In the genomic region with DNA sequence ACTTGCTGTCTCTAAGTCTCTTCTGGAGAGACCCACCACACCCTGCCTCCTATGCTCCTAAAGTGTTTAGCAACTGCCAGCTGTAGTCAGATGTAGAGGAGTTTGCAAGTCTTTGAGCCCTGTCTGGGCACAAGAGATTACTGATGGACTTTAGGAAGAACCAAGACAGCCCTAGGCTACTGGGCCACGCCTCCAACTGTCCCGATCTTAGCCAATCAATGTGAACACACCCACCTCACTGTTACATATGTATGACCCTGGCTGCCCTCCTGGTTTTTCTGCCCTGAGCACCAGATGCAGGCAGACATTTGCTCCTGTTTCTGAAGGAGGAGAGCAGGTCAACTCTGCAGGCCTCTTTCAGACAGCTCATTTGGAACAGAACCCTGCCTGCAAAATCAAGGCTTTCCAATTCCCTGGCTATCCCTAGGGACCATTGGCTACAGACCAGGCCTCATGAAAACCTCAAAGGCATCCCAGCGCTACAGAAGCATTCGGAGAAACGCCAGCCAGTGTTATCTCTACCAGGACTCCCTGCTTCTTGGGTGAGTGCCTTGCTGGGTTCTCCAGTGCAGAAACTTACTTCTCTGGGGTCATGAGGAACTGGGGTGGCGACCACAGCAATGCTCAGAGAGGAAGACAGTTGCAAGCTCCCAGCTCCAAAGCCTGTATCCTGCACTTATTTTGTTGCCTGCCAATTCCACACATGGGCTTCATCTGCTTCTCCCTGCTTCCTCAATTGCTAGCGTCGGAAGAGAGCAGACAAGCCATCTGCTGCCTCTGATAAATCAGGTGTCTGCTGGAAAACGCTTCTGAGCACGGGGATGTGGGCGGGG, we compare ENCODE assay signal across 9 mouse cellular contexts. TPM values are rescaled to one million over a fixed set of nuclear protein-coding genes. Genes with fewer than 3 reads are reported as not detected.
DNase-seq lines count a peak whose midpoint lies in the region; ATAC-seq and TF ChIP-seq lines count a peak whose summit lies in the region.
"Had no signal": no experiment of that assay in that cellular context is flagged by ENCODE, and none has a peak within 500 bp of the region (broad histone marks: within the 10 kb centered on the region; RNA-seq: fewer than 3 reads in every experiment).

TSS of gene Tmc3 (plus strand) at position 289 of the 833 bp plus-strand sequence.

- H3K4me1 ChIP-seq in forebrain, embryonic 14.5 days (ENCODE audit: control insufficient read depth, insufficient read depth, low read length), result peaks cover 5% of the 10 kb centered on the region; the same call in 1 of the 2 replicates
- 0 out of 2 replicates have a peak, but pooled peaks cover 2% of the 10 kb centered on the region for H3K4me1 ChIP-seq in forebrain, embryonic 11.5 days (replicated peaks; ENCODE audit: control insufficient read depth, insufficient read depth, low read length)
- H3K4me1 ChIP-seq in forebrain, postnatal 0 days (ENCODE audit: insufficient read depth), result no peaks in the 10 kb centered on the region
- peaks cover 8% of the 10 kb centered on the region for H3K4me1 ChIP-seq in hindbrain, embryonic 15.5 days (replicated peaks)
- H3K4me1 ChIP-seq in midbrain, embryonic 15.5 days, result peaks cover 4% of the 10 kb centered on the region; the same call in 1 of the 2 replicates

- TF ChIP-seq CTCF in brain, embryonic 14.5 days (IDR thresholded peaks at IDR 0.05; ENCODE audit: borderline replicate concordance, extremely low read depth, insufficient read depth, insufficient read length), result no peak
- TF ChIP-seq CTCF in forebrain, postnatal 0 days (IDR thresholded peaks at IDR 0.05; ENCODE audit: low read depth), result no peak

- no peaks in the 10 kb centered on the region for H3K9me3 ChIP-seq in forebrain, embryonic 14.5 days (replicated peaks; ENCODE audit: control insufficient read depth, low read length)
- no peaks in the 10 kb centered on the region for H3K9me3 ChIP-seq in forebrain, embryonic 11.5 days (ENCODE audit: control insufficient read depth, low read length)
- H3K9me3 ChIP-seq in forebrain, postnatal 0 days (ENCODE audit: low read length), result no peaks in the 10 kb centered on the region
- H3K9me3 ChIP-seq in hindbrain, embryonic 15.5 days, result no peaks in the 10 kb centered on the region
- H3K9me3 ChIP-seq in midbrain, embryonic 15.5 days, result no peaks in the 10 kb centered on the region

- TF ChIP-seq POLR2A in brain, embryonic 14.5 days (IDR thresholded peaks at IDR 0.05; ENCODE audit: borderline replicate concordance, extremely low read depth, insufficient read depth, insufficient read length, poor library complexity, severe bottlenecking), result no peak

- no peak within 1 kb of the TSS for H3K4me3 ChIP-seq in forebrain, embryonic 14.5 days (ENCODE audit: low read depth, low read length)
- no peak within 1 kb of the TSS for H3K4me3 ChIP-seq in forebrain, embryonic 11.5 days (ENCODE audit: low read depth, low read length)
- H3K4me3 ChIP-seq in forebrain, postnatal 0 days (ENCODE audit: low read depth, low read length), result no peak within 1 kb of the TSS
- no peak within 1 kb of the TSS for H3K4me3 ChIP-seq in hindbrain, embryonic 15.5 days
- H3K4me3 ChIP-seq in midbrain, embryonic 15.5 days, result no peak within 1 kb of the TSS
- H3K4me3 ChIP-seq: erythroblast, embryonic 14.5 days had no signal

- ATAC-seq in forebrain, embryonic 14.5 days, result peak; percentile 60; the same call in 1 of the 2 replicates
- ATAC-seq in forebrain, embryonic 11.5 days (replicated peaks; ENCODE audit: low FRiP score), result no peak
- ATAC-seq in forebrain, postnatal 0 days, result peak; percentile 52; the same call in 1 of the 2 replicates
- ATAC-seq in hindbrain, embryonic 15.5 days (ENCODE audit: low FRiP score, low read depth), result peak; percentile 48; the same call in 1 of the 2 replicates
- 0 out of 2 replicates have a peak, but pooled peaks have one; percentile 48 for ATAC-seq in midbrain, embryonic 15.5 days (replicated peaks)

- H3K36me3 ChIP-seq in forebrain, embryonic 14.5 days (ENCODE audit: control insufficient read depth, insufficient read depth, low read length), result no peaks in the 10 kb centered on the region
- no peaks in the 10 kb centered on the region for H3K36me3 ChIP-seq in forebrain, embryonic 11.5 days (ENCODE audit: control insufficient read depth, insufficient read depth, low read length)
- no peaks in the 10 kb centered on the region for H3K36me3 ChIP-seq in forebrain, postnatal 0 days (ENCODE audit: insufficient read depth)
- no peaks in the 10 kb centered on the region for H3K36me3 ChIP-seq in hindbrain, embryonic 15.5 days
- no peaks in the 10 kb centered on the region for H3K36me3 ChIP-seq in midbrain, embryonic 15.5 days (replicated peaks)

- peak; percentile 67 for DNase-seq in forebrain, embryonic 14.5 days (ENCODE audit: low spot score)
- DNase-seq in forebrain, embryonic 11.5 days (ENCODE audit: low spot score), result no peak
- peak; percentile 79 for DNase-seq in brain, embryonic 14.5 days (ENCODE audit: low read depth)
- peak; percentile 66 for DNase-seq in forebrain, postnatal 0 days
- DNase-seq in left cerebral cortex, adult 18-20 months (ENCODE audit: low spot score in 2 of 2), result peak; percentile 20 to 28
- no peak for DNase-seq in thymus, postnatal 4 days

- H3K27ac ChIP-seq in forebrain, embryonic 14.5 days (ENCODE audit: low read depth, low read length), result peak within 1 kb of the TSS; percentile 21; the same call in 1 of the 2 replicates
- H3K27ac ChIP-seq in forebrain, embryonic 11.5 days (ENCODE audit: low read depth, low read length), result no peak within 1 kb of the TSS
- peak within 1 kb of the TSS; percentile 15; the same call in 1 of the 2 replicates for H3K27ac ChIP-seq in forebrain, postnatal 0 days (ENCODE audit: low read depth, low read length)
- 0 out of 2 replicates have a peak within 1 kb of the TSS, but pooled peaks have one; percentile 25 for H3K27ac ChIP-seq in hindbrain, embryonic 15.5 days (replicated peaks)
- H3K27ac ChIP-seq in midbrain, embryonic 15.5 days, result no peak within 1 kb of the TSS

- WGBS in forebrain, embryonic 14.5 days, result 60% methylated on average over 11 of the region's 11 CpGs
- WGBS in forebrain, embryonic 11.5 days, result 64% methylated on average over 11 of the region's 11 CpGs
- WGBS in forebrain, postnatal 0 days, result 45% methylated on average over 11 of the region's 11 CpGs
- WGBS in hindbrain, embryonic 15.5 days, result 46% methylated on average over 11 of the region's 11 CpGs
- WGBS in midbrain, embryonic 15.5 days, result 44% methylated on average over 11 of the region's 11 CpGs

- H3K4me2 ChIP-seq in forebrain, embryonic 14.5 days (ENCODE audit: low read length), result no peak within 1 kb of the TSS
- no peak within 1 kb of the TSS for H3K4me2 ChIP-seq in forebrain, embryonic 11.5 days (ENCODE audit: low read depth, low read length, severe bottlenecking)
- H3K4me2 ChIP-seq in forebrain, postnatal 0 days (ENCODE audit: low read depth), result no peak within 1 kb of the TSS
- no peak within 1 kb of the TSS for H3K4me2 ChIP-seq in hindbrain, embryonic 15.5 days
- H3K4me2 ChIP-seq in midbrain, embryonic 15.5 days, result no peak within 1 kb of the TSS

- H3K27me3 ChIP-seq in forebrain, embryonic 14.5 days (replicated peaks; ENCODE audit: control insufficient read depth, insufficient read depth, low read length), result no peaks in the 10 kb centered on the region
- no peaks in the 10 kb centered on the region for H3K27me3 ChIP-seq in forebrain, embryonic 11.5 days (ENCODE audit: control insufficient read depth, insufficient read depth, low read length)
- no peaks in the 10 kb centered on the region for H3K27me3 ChIP-seq in forebrain, postnatal 0 days (ENCODE audit: insufficient read depth, low read length)
- H3K27me3 ChIP-seq in hindbrain, embryonic 15.5 days, result no peaks in the 10 kb centered on the region
- H3K27me3 ChIP-seq in midbrain, embryonic 15.5 days (replicated peaks), result no peaks in the 10 kb centered on the region

- no peak within 1 kb of the TSS for H3K9ac ChIP-seq in forebrain, embryonic 14.5 days (ENCODE audit: low read length)
- H3K9ac ChIP-seq in forebrain, embryonic 11.5 days (ENCODE audit: low read length), result no peak within 1 kb of the TSS
- H3K9ac ChIP-seq in forebrain, postnatal 0 days, result no peak within 1 kb of the TSS
- H3K9ac ChIP-seq in hindbrain, embryonic 15.5 days, result no peak within 1 kb of the TSS
- no peak within 1 kb of the TSS for H3K9ac ChIP-seq in midbrain, embryonic 15.5 days

RNA-seq across cellular contexts. Expression of gene Tmc3, which starts in this region (rescaled TPM):
- polyA plus RNA-seq in forebrain, embryonic 14.5 days (2014; fragmentation: Nextera tagmentation; extraction: Ambion mirVana), result 0.14 and 0.23 TPM in 2 replicates
- 0.15 and 0.17 TPM in 2 replicates for polyA plus RNA-seq in forebrain, embryonic 11.5 days (2014; fragmentation: Nextera tagmentation; extraction: Ambion mirVana)
- 0.23 and 0.31 TPM in 2 replicates for polyA plus RNA-seq in brain, embryonic 14.5 days (2012; rRNA removed)
- 0.24 and 0.46 TPM in 2 replicates for total RNA-seq in forebrain, postnatal 0 days (2014; rRNA removed)
- 0.08 TPM in 1 of 2 replicates, not detected in the other for polyA plus RNA-seq in forebrain, postnatal 0 days (2015; fragmentation: Nextera tagmentation; extraction: Ambion mirVana)
- 0.30 and 0.31 TPM in 2 replicates for polyA plus RNA-seq in hindbrain, embryonic 15.5 days (2015; fragmentation: Nextera tagmentation; extraction: Ambion mirVana)
- under 1 TPM; 0.12 to 0.14 TPM for total RNA-seq in left cerebral cortex, adult 18-20 months (2021)
- 0.08 and 0.37 TPM in 2 replicates for polyA plus RNA-seq in midbrain, embryonic 15.5 days (2015; fragmentation: Nextera tagmentation; extraction: Ambion mirVana)
- polyA plus RNA-seq: erythroblast, embryonic 14.5 days had no signal

Comparison
In these comparisons a context has a peak if more than half of its experiments do, and no peak if none do; other contexts are left out.
1. Peak in DNase-seq, ATAC-seq and H3K27ac ChIP-seq in forebrain, embryonic 14.5 days; RNA of the gene not detected or under 1 TPM.
2. Peak in DNase-seq in brain, embryonic 14.5 days; RNA of the gene not detected or under 1 TPM.
3. Peak in DNase-seq, ATAC-seq and H3K27ac ChIP-seq in forebrain, postnatal 0 days; RNA of the gene not detected or under 1 TPM.
4. Peak in ATAC-seq and H3K27ac ChIP-seq in hindbrain, embryonic 15.5 days; RNA of the gene not detected or under 1 TPM.
5. Peak in DNase-seq in left cerebral cortex, adult 18-20 months; RNA of the gene not detected or under 1 TPM.
6. Peak in ATAC-seq in midbrain, embryonic 15.5 days; RNA of the gene not detected or under 1 TPM.